Mouse (Mus musculus): Measurements from ENCODE around the gene Wdfy2.

- TF ChIP-seq POLR2A (IDR thresholded peaks at IDR 0.05; ENCODE audit: extremely low read depth, insufficient read depth, low read length) (no peak), CTCF (IDR thresholded peaks at IDR 0.05; ENCODE audit: low read depth, low read length) (no peak)
These were observed 165.1 kb downstream of the Wdfy2 start for GRCm38 (mm10) chr14:63002588-63002987.

Measured in liver, adult 2 months (tissue).